Mouse (Mus musculus): Measurements from ENCODE around the gene Scnn1a.

DNA sequence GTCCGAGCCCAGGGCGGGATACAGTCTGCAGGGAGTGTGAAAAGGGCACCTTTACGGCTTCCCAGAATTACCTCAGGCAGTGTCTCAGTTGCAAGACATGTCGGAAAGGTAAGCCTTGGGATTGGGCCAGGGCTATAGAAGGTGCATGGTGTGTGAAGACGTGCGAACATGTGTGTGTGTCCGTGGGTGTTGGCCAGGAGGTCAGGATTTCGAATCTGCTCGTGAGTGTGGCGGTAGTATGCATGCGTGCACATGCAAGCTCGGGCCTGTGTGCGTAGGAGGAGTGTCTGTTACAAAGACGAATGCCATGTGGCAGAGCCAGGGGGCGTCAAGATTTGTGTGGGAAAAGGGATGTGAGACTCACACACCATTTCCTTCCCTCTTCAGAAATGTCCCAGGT, 36.9 kb downstream of the Scnn1a start:
- no peak for TF ChIP-seq CTCF (IDR thresholded peaks at IDR 0.05; ENCODE audit: low read depth, low read length)
- no peak for TF ChIP-seq POLR2A (IDR thresholded peaks at IDR 0.05; ENCODE audit: borderline replicate concordance, low read depth, low read length)
